Mouse (Mus musculus) right cerebral cortex, postnatal 25 days (tissue): ENCODE results near the gene Olfr1359.
"Not testable (repeated sequence)": the region's sequence is repeated elsewhere in the genome, so short reads cannot be mapped to it uniquely, and the experiment has no call there.

ENCODE experiments used
- DNase-seq: peaks from one replicate; pipeline ENCODE4 v3.0.0; 2022

Olfr1359 gene

GRCm38 (mm10) chr13:21697811-21698210, at the start of gene Olfr1359:
Olfr1359 (plus strand) TSS chr13:21698111.
- DNase-seq = no peak

- DNase-seq = no peak
These were observed 34.6 kb upstream of the Olfr1359 start, which contains the start of gene Olfr1361 for GRCm38 (mm10) chr13:21663286-21663685. Olfr1361 (minus strand) TSS chr13:21663386.

GRCm38 (mm10) chr13:21677305-21677704, 20.6 kb upstream of the Olfr1359 start, which contains the start of gene Olfr1360:
Olfr1360 (minus strand) TSS chr13:21677405.
- DNase-seq = no peak

- no peak for DNase-seq
These were observed 8.8 kb downstream of the Olfr1359 start for GRCm38 (mm10) chr13:21706669-21707068.

GRCm38 (mm10) chr13:21710031-21710711, 12.3 kb downstream of the Olfr1359 start:
- peak; percentile 87 for DNase-seq

- DNase-seq = peak; percentile 55
These were observed 13.1 kb downstream of the Olfr1359 start for GRCm38 (mm10) chr13:21710821-21711525.

GRCm38 (mm10) chr13:21711698-21712097, 13.8 kb downstream of the Olfr1359 start:
- DNase-seq = no peak

- DNase-seq = peak; percentile 55
These were observed 16.8 kb downstream of the Olfr1359 start for GRCm38 (mm10) chr13:21714725-21715124.

- DNase-seq = no peak
These were observed 17.4 kb downstream of the Olfr1359 start for GRCm38 (mm10) chr13:21715131-21715863.

GRCm38 (mm10) chr13:21715864-21716539, 18.1 kb downstream of the Olfr1359 start, which contains the start of the genes Hist1h2bl and Hist1h2ai:
Hist1h2bl (minus strand) TSS chr13:21716143.
Hist1h2ai (plus strand) TSS chr13:21716422.
- peak; percentile 81 for DNase-seq

GRCm38 (mm10) chr13:21716540-21717391, 18.9 kb downstream of the Olfr1359 start:
- DNase-seq = peak; percentile 8

GRCm38 (mm10) chr13:21717397-21718357, 19.8 kb downstream of the Olfr1359 start, which contains the start of gene Hist1h3h:
Hist1h3h (plus strand) TSS chr13:21717659.
- DNase-seq = peak; percentile 87

GRCm38 (mm10) chr13:21718381-21719080, 20.6 kb downstream of the Olfr1359 start:
- DNase-seq = no peak

GRCm38 (mm10) chr13:21721107-21721756, 23.3 kb downstream of the Olfr1359 start:
- not testable (repeated sequence) for DNase-seq

GRCm38 (mm10) chr13:21721757-21722372, 24.0 kb downstream of the Olfr1359 start, which contains the start of gene Hist1h2bm:
Hist1h2bm (plus strand) TSS chr13:21722044.
- peak; percentile 54 for DNase-seq

GRCm38 (mm10) chr13:21722373-21722925, 24.5 kb downstream of the Olfr1359 start:
- no peak for DNase-seq

- no peak for DNase-seq
These were observed 25.3 kb downstream of the Olfr1359 start for GRCm38 (mm10) chr13:21722993-21723836.
